Mouse (Mus musculus) G1E (cell line): ENCODE measurements around the gene Lrrc34. TPM values are rescaled to one million over a fixed set of nuclear protein-coding genes. Genes with fewer than 3 reads are reported as not detected.

ENCODE experiments used
- ATAC-seq: 2 replicates; pipeline ENCODE4 v1.8.0; 2016; ENCODE audit warnings: mild to moderate bottlenecking; ENCODE audit not compliant: insufficient number of reproducible peaks, poor library complexity, low FRiP score, severe bottlenecking; ENCODE audit errors: extremely low read depth
- DNase-seq: peaks from one replicate; pipeline ENCODE4 v3.0.0; 2012; ENCODE audit warnings: low spot score
- H3K27me3 ChIP-seq: 2 replicates; pipeline ENCODE4 v1.6.1; 2012; ENCODE audit warnings: mild to moderate bottlenecking, low read length, inconsistent platforms; ENCODE audit not compliant: insufficient read depth
- H3K36me3 ChIP-seq: replicated peaks from 2 replicates; pipeline ENCODE3; 2012; ENCODE audit warnings: mild to moderate bottlenecking, inconsistent platforms
- H3K4me1 ChIP-seq: 2 replicates; pipeline ENCODE4 v1.6.1; 2012; ENCODE audit warnings: low read depth, low read length, inconsistent platforms, mixed read lengths; ENCODE audit not compliant: insufficient read depth
- H3K4me3 ChIP-seq: 2 replicates; pipeline ENCODE4 v1.5.1; 2012; ENCODE audit warnings: low read depth, mild to moderate bottlenecking, inconsistent platforms, low read length, moderate library complexity, mixed read lengths
- H3K9me3 ChIP-seq: replicated peaks from 2 replicates; pipeline ENCODE4 v1.6.1; 2012; ENCODE audit warnings: inconsistent platforms
- CTCF ChIP-seq: IDR thresholded peaks from 2 replicates; pipeline ENCODE4 v1.5.1; 2012; ENCODE audit warnings: low read depth, low read length, inconsistent platforms, mixed read lengths
- GATA1 ChIP-seq: IDR thresholded peaks from 2 replicates; pipeline ENCODE4 v1.6.1; 2012; ENCODE audit warnings: borderline replicate concordance, low read length, inconsistent platforms, mixed read lengths
- GATA2 ChIP-seq: IDR thresholded peaks from 2 replicates; pipeline ENCODE4 v1.6.1; 2012; ENCODE audit warnings: low read depth, low read length, inconsistent platforms, borderline replicate concordance
- POLR2AphosphoS5 ChIP-seq: IDR thresholded peaks from 2 replicates; pipeline ENCODE4 v1.6.1; 2012; ENCODE audit warnings: low read depth, low read length, inconsistent platforms; ENCODE audit not compliant: insufficient replicate concordance
- TAL1 ChIP-seq: conservative IDR thresholded peaks from 2 replicates; pipeline ENCODE4 v1.6.1; 2012; ENCODE audit warnings: low read depth, low read length, inconsistent platforms, mixed read lengths
- polyA plus RNA-seq: library from polyadenylated mRNA; stranded (reverse); fragments of >175 nt; gene quantifications from 2 replicates; pipeline ENCODE4 v1.2.3, GENCODE M21; 2012
- total RNA-seq, 2 experiments: library from RNA; stranded (forward) in 1 of 2; stranded (reverse) in 1 of 2; fragments of 200-1000 nt in 1 of 2; fragments of >200 nt in 1 of 2; fragmentation: Nextera tagmentation in 1 of 2; gene quantifications; 2 replicates each; pipeline ENCODE4 v1.2.3; 2014 to 2017

The Lrrc34 gene
- total and polyA plus RNA-seq, 3 experiments, result not detected

- H3K4me3 ChIP-seq, result no peak overlapping the region
- TF ChIP-seq TAL1 (no peak), GATA2 (no peak), POLR2AphosphoS5 (no peak), GATA1 (no peak), CTCF (no peak)
- no peak for ATAC-seq
- no peak for DNase-seq
- no peaks in the 10 kb centered on the region for H3K36me3 ChIP-seq
- peaks cover 4% of the 10 kb centered on the region; the same call in 1 of the 2 replicates for H3K27me3 ChIP-seq
- no peaks in the 10 kb centered on the region for H3K9me3 ChIP-seq
- H3K4me1 ChIP-seq, result no peaks in the 10 kb centered on the region
Observed at GRCm38 (mm10) chr3:30633681-30634080, 14.0 kb downstream of the Lrrc34 start.

GRCm38 (mm10) chr3:30620132-30620531, 27.5 kb downstream of the Lrrc34 start:
- no peak for TF ChIP-seq CTCF
- TF ChIP-seq GATA2, result no peak
- no peak for TF ChIP-seq GATA1
- TF ChIP-seq TAL1, result no peak
- no peak for TF ChIP-seq POLR2AphosphoS5
- ATAC-seq (no peak), DNase-seq (no peak)
- no peaks in the 10 kb centered on the region for H3K27me3 ChIP-seq
- no peaks in the 10 kb centered on the region for H3K9me3 ChIP-seq
- H3K4me3 ChIP-seq, result no peak overlapping the region
- no peaks in the 10 kb centered on the region for H3K4me1 ChIP-seq
- H3K36me3 ChIP-seq, result peaks cover 61% of the 10 kb centered on the region

- H3K9me3 ChIP-seq, result no peaks in the 10 kb centered on the region
- H3K27me3 ChIP-seq, result no peaks in the 10 kb centered on the region
- no peak overlapping the region for H3K4me3 ChIP-seq
- peaks cover 79% of the 10 kb centered on the region for H3K36me3 ChIP-seq
- no peak for TF ChIP-seq GATA1
- TF ChIP-seq TAL1, result no peak
- TF ChIP-seq POLR2AphosphoS5, result no peak
- no peak for TF ChIP-seq GATA2
- no peak for TF ChIP-seq CTCF
- peaks cover 6% of the 10 kb centered on the region for H3K4me1 ChIP-seq
- ATAC-seq (no peak), DNase-seq (no peak)
Observed at GRCm38 (mm10) chr3:30610930-30611329, 36.7 kb downstream of the Lrrc34 start.

GRCm38 (mm10) chr3:30608999-30609398, 38.7 kb downstream of the Lrrc34 start:
- DNase-seq (no peak), ATAC-seq (no peak)
- TF ChIP-seq POLR2AphosphoS5 (no peak), GATA2 (no peak), TAL1 (no peak), CTCF (no peak), GATA1 (no peak)
- peaks cover 77% of the 10 kb centered on the region for H3K36me3 ChIP-seq
- H3K4me3 ChIP-seq, result no peak overlapping the region
- H3K27me3 ChIP-seq, result no peaks in the 10 kb centered on the region
- H3K4me1 ChIP-seq, result peaks cover 14% of the 10 kb centered on the region
- no peaks in the 10 kb centered on the region for H3K9me3 ChIP-seq

GRCm38 (mm10) chr3:30603256-30603655, 44.4 kb downstream of the Lrrc34 start:
- DNase-seq (no peak), ATAC-seq (no peak)
- H3K4me3 ChIP-seq, result peak overlapping the region; percentile 98
- H3K9me3 ChIP-seq, result no peaks in the 10 kb centered on the region
- peaks cover 35% of the 10 kb centered on the region for H3K36me3 ChIP-seq
- TF ChIP-seq CTCF (no peak), POLR2AphosphoS5 (no peak), TAL1 (no peak), GATA1 (no peak)
- peaks cover 32% of the 10 kb centered on the region for H3K4me1 ChIP-seq
- no peaks in the 10 kb centered on the region for H3K27me3 ChIP-seq

GRCm38 (mm10) chr3:30602740-30603098, 45.0 kb downstream of the Lrrc34 start:
- Histone ChIP-seq H3K9me3 (no peaks in the 10 kb centered on the region), H3K4me1 (peaks cover 30% of the 10 kb centered on the region), H3K36me3 (peaks cover 31% of the 10 kb centered on the region), H3K27me3 (no peaks in the 10 kb centered on the region), H3K4me3 (peak overlapping the region; percentile 98)
- peak; percentile 61 for DNase-seq
- ATAC-seq, result peak; percentile 59
- TF ChIP-seq POLR2AphosphoS5 (no peak), CTCF (no peak), GATA1 (no peak), GATA2 (no peak), TAL1 (no peak)

GRCm38 (mm10) chr3:30602065-30602739, 45.5 kb downstream of the Lrrc34 start, which contains the start of gene Mynn:
Gene Mynn, plus strand, starts transcription at chr3:30602065.
- DNase-seq (peak; percentile 81), ATAC-seq (peak; percentile 75)
- Histone ChIP-seq H3K36me3 (peaks cover 26% of the 10 kb centered on the region), H3K27me3 (no peaks in the 10 kb centered on the region), H3K4me1 (peaks cover 30% of the 10 kb centered on the region), H3K4me3 (peak within 1 kb of the TSS; percentile 98), H3K9me3 (no peaks in the 10 kb centered on the region)
- TF ChIP-seq GATA1, result no peak
- no peak for TF ChIP-seq CTCF
- no peak for TF ChIP-seq POLR2AphosphoS5
